Mouse (Mus musculus) thymus, adult 2 months (tissue): ENCODE data around the gene Dlg1.

Source experiments
- CTCF ChIP-seq: fragments of 200-500 bp; IDR thresholded peaks from 2 replicates; pipeline ENCODE4 v1.5.1; 2012; ENCODE audit warnings: mild to moderate bottlenecking, control low read depth, low read length, moderate library complexity, borderline replicate concordance; ENCODE audit not compliant: control insufficient read depth, poor library complexity, insufficient read depth; ENCODE audit errors: extremely low read depth
- POLR2A ChIP-seq: fragments of 200-500 bp; IDR thresholded peaks from 2 replicates; pipeline ENCODE4 v1.6.1; 2012; ENCODE audit warnings: mild to moderate bottlenecking, low read length, control low read depth, moderate library complexity; ENCODE audit not compliant: control insufficient read depth, poor library complexity, insufficient read depth; ENCODE audit errors: extremely low read depth

DNA sequence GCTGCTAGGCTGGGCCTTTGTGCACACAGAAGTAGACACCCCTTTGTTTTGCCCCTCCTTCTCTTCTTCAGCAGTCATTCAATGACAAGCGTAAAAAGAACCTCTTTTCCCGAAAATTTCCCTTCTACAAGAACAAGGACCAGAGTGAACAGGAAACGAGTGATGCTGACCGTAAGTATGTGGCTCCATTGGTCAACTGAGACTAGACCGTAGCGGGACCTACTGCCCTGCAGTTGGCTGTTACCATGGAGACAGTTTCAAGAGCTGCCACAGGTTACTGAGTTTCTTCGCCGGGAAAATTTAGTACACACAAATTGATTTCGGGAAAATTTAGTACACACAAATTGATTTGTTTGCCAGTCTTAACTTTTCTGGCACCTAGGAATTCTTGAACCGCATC, 183.5 kb downstream of the Dlg1 start:
- TF ChIP-seq CTCF, result no peak
- no peak for TF ChIP-seq POLR2A
